Mouse (Mus musculus) megakaryocyte, embryonic 14.5 days (primary cell): ENCODE results near the gene Nudt15. TPM values are rescaled to one million over a fixed set of nuclear protein-coding genes. Genes with fewer than 3 reads are reported as not detected.

Source experiments
- H3K27me3 ChIP-seq: replicated peaks from 2 replicates; pipeline ENCODE3; 2012; ENCODE audit warnings: inconsistent platforms
- H3K36me3 ChIP-seq: replicated peaks from 2 replicates; pipeline ENCODE3; 2012; ENCODE audit warnings: low read length, inconsistent platforms, mixed read lengths
- H3K4me1 ChIP-seq: 2 replicates; pipeline ENCODE4 v1.6.1; 2012; ENCODE audit warnings: inconsistent platforms
- H3K4me3 ChIP-seq: replicated peaks from 2 replicates; pipeline ENCODE3; 2012; ENCODE audit warnings: moderate library complexity, mild to moderate bottlenecking, inconsistent platforms
- H3K9me3 ChIP-seq: 2 replicates; pipeline ENCODE4 v1.6.1; 2012; ENCODE audit warnings: inconsistent platforms
- FLI1 ChIP-seq: IDR thresholded peaks from 2 replicates; pipeline ENCODE4 v1.6.1; 2012; ENCODE audit warnings: low read length, inconsistent platforms, mixed read lengths
- GATA1 ChIP-seq: IDR thresholded peaks from 3 replicates; pipeline ENCODE4 v1.6.1; 2012; ENCODE audit warnings: mixed read lengths, low read length, inconsistent platforms, borderline replicate concordance
- polyA plus RNA-seq: library from polyadenylated mRNA; stranded (reverse); fragments of >175 nt; gene quantifications from 2 replicates; pipeline ENCODE4 v1.2.3, GENCODE M21; 2012; ENCODE audit warnings: low replicate concordance; ENCODE audit not compliant: insufficient read depth

Gene Nudt15
- polyA plus RNA-seq, 1 experiment: 0.08 TPM

DNA sequence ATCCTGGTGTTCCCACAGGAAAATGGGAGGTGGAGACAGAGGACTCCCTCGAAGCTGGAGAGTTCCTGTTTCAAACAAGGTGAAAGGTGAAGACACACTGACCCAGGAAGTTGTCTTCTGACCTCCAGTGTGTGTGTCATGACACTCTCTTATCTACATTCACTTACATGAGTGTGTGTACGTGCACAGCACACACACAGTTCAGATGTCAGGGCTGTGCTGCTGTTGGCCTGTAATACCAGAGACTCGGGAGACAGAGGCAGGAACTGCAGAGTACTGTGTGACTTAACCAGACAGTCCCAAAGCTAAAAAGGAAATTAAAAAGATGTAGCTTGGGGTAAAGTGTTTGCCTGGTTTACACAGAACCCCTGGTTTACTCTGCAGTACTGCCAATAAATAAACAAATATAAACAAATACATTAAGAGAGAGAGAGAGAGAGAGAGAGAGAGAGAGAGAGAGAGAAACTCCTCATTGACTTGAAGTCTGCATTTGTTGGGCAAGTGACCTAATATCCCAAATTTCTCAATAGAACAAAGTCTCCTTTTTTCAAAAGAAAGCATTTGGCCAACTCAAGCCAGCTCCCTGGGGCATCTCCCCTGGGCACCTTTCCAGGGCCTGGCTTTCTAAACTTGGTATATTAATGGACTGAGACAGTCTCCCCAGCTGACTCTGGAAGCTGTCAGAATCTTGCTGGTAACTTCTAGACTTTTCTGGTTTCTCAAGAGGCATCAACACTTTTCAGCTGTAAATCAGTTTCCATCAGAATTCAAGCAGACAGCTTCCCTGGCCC, 74.2 kb downstream of the Nudt15 start:
- TF ChIP-seq FLI1 (no peak), GATA1 (no peak)
- H3K27me3 ChIP-seq: no peaks in the 10 kb centered on the region
- no peaks in the 10 kb centered on the region for H3K36me3 ChIP-seq
- H3K4me1 ChIP-seq: peaks cover 38% of the 10 kb centered on the region
- H3K9me3 ChIP-seq: no peaks in the 10 kb centered on the region
- H3K4me3 ChIP-seq: peak overlapping the region; percentile 21

DNA sequence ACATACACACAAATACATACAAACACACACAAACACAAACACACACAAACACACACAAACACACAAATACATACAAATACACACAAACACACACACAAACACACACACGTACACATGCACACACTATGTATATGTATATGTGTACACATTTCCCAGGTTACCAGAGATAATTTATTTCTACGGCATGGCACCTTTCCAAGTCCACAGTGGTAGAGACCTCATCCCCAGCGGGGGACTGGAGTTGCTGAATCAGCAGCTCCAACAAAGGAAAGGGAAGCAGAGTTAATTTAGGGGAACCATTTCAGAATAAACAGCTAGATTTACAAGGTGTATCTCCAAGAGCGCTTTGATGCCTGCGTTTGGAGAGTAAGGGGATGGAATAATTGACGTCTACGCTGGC, 75.8 kb downstream of the Nudt15 start:
- peaks cover 41% of the 10 kb centered on the region for H3K4me1 ChIP-seq
- no peaks in the 10 kb centered on the region for H3K9me3 ChIP-seq
- no peak overlapping the region for H3K4me3 ChIP-seq
- no peaks in the 10 kb centered on the region for H3K27me3 ChIP-seq
- H3K36me3 ChIP-seq: no peaks in the 10 kb centered on the region
- no peak for TF ChIP-seq GATA1
- TF ChIP-seq FLI1: no peak

DNA sequence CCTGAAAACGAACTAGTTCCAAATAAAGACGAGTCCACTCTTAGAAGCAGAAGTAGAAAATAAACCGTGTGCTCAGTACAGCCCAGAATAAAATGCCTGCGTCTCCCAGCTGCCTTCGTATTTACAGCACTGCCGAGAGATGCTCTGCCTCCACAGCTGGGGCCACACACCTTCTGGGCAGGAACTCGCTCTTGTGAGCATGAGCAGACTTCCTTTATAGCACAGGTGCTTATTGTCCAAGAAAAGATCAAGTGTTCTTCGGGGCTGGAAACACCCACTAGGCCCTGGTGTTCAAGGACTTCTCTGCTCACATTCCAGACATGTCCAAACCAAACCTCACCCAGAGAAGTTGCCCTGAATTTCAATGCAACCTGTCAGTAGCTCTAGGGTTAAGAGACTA, 77.4 kb downstream of the Nudt15 start:
- TF ChIP-seq FLI1 (no peak), GATA1 (no peak)
- Histone ChIP-seq H3K4me1 (peaks cover 41% of the 10 kb centered on the region), H3K36me3 (no peaks in the 10 kb centered on the region), H3K9me3 (no peaks in the 10 kb centered on the region), H3K4me3 (no peak overlapping the region), H3K27me3 (no peaks in the 10 kb centered on the region)

DNA sequence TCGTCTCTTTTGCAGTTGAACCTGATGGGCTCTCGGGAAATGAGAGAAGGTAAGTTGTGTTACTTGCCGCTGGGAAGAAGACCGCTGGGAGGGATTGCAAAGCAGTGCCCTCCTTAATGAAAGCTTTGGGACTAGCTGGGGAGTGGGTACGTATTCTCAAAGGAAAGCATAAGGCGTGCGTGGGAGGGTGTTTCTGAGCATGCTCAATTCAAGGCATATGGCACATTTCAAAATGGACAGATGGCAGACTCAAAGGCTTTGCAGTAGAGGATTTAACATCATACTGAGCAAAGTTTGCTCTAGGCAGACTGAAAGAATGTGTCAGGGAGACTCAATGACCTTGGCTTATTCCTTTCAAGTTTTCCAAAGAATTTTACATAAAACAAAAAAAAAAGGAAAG, 78.5 kb downstream of the Nudt15 start:
- H3K4me1 ChIP-seq: peaks cover 32% of the 10 kb centered on the region
- no peak overlapping the region for H3K4me3 ChIP-seq
- H3K36me3 ChIP-seq: no peaks in the 10 kb centered on the region
- H3K27me3 ChIP-seq: peaks cover 1% of the 10 kb centered on the region
- TF ChIP-seq FLI1 (no peak), GATA1 (no peak)
- H3K9me3 ChIP-seq: no peaks in the 10 kb centered on the region

Other genes with a start within 250 kb of the Nudt15 start
- gene Rb1, start 222.4 kb downstream of the Nudt15 start, polyA plus RNA-seq: 3.0 and 6.4 TPM in 2 replicates
- 493 and 564 TPM in 2 replicates for gene Itm2b, start 163.0 kb downstream of the Nudt15 start, polyA plus RNA-seq
- gene Med4, start 38.2 kb downstream of the Nudt15 start, polyA plus RNA-seq: 16.3 TPM in 1 of 2 replicates, not detected in the other
- gene Sucla2, start 22.9 kb downstream of the Nudt15 start, polyA plus RNA-seq: 10.7 and 21.4 TPM in 2 replicates
- gene Gm21750, start 113.0 kb upstream of the Nudt15 start, polyA plus RNA-seq: not detected in 2 replicates